Mouse (Mus musculus): Measurements from ENCODE around the gene A630001G21Rik.

A630001G21Rik gene

DNA sequence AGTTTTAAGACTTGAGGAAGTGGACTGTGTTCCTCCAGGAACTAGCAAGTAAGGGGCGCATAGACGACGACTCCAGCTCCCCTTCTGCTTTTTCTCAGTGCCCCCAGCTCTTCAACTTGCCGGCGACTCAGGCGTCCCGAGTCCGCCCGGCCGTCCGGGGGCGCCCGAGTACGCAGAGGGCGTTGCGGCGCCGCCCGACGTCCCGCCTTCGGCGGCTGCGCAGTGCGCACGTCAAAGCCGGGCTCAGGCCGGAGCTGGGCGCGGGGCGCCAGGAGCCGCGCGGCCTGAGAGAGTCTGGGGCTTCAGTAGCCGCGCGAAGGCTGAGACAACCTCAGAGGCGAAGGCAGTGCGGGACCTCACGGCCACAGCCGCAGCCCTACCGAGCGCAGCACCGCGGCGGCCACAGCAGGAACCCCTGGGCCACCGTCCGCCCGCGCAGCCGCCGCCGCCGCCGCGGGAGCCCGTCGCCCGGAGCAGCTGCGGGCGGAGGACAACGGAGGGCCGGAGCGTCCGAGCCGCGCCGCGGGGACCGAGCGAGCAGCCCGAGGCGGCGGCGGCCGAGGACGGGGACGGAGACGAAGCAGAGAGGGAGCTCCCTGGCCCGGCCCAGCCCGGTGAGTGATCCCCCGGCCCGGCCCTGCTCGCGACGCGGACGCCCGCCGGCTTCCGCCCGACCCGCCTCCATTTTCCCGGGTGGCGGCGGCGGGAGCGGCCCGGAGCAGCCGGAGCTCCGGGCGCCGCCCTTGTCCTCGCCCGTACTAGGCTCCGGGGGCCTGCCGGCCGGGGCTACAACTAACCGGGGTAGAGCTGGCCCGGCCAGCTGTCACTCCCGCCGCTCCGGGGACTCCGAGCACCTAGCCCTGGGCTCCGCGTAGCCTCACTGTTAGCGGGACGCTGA lies 15.0 kb upstream of the A630001G21Rik start, which contains the start of gene Cab39:
Gene Cab39 (plus strand): TSS at position 234 of the 898 bp plus-strand sequence.
- peak; percentile 94 for DNase-seq (ENCODE audit: low read depth, low spot score)
- no peaks in the 10 kb centered on the region for H3K36me3 ChIP-seq (ENCODE audit: control insufficient read depth, insufficient read depth, low read length, poor library complexity, severe bottlenecking)
- no peaks in the 10 kb centered on the region for H3K27me3 ChIP-seq (ENCODE audit: control insufficient read depth, insufficient read depth, low read length, poor library complexity, severe bottlenecking)

- no peaks in the 10 kb centered on the region for H3K36me3 ChIP-seq (ENCODE audit: control insufficient read depth, insufficient read depth, low read length, poor library complexity, severe bottlenecking)
- DNase-seq (ENCODE audit: low read depth, low spot score): no peak
- no peaks in the 10 kb centered on the region for H3K27me3 ChIP-seq (ENCODE audit: control insufficient read depth, insufficient read depth, low read length, poor library complexity, severe bottlenecking)
Measured at GRCm38 (mm10) chr1:85791476-85791875, 13.0 kb upstream of the A630001G21Rik start.

GRCm38 (mm10) chr1:85790565-85790964 lies 12.1 kb upstream of the A630001G21Rik start:
- Histone ChIP-seq H3K36me3 (ENCODE audit: control insufficient read depth, insufficient read depth, low read length, poor library complexity, severe bottlenecking) (no peaks in the 10 kb centered on the region), H3K27me3 (ENCODE audit: control insufficient read depth, insufficient read depth, low read length, poor library complexity, severe bottlenecking) (no peaks in the 10 kb centered on the region)
- DNase-seq (ENCODE audit: low read depth, low spot score): no peak

GRCm38 (mm10) chr1:85779428-85780180 lies 1.2 kb upstream of the A630001G21Rik start:
- DNase-seq (ENCODE audit: low read depth, low spot score): peak; percentile 27
- no peaks in the 10 kb centered on the region for H3K27me3 ChIP-seq (ENCODE audit: control insufficient read depth, insufficient read depth, low read length, poor library complexity, severe bottlenecking)
- H3K36me3 ChIP-seq (ENCODE audit: control insufficient read depth, insufficient read depth, low read length, poor library complexity, severe bottlenecking): no peaks in the 10 kb centered on the region

- no peak for DNase-seq (ENCODE audit: low read depth, low spot score)
- Histone ChIP-seq H3K27me3 (ENCODE audit: control insufficient read depth, insufficient read depth, low read length, poor library complexity, severe bottlenecking) (no peaks in the 10 kb centered on the region), H3K36me3 (ENCODE audit: control insufficient read depth, insufficient read depth, low read length, poor library complexity, severe bottlenecking) (no peaks in the 10 kb centered on the region)
Measured at GRCm38 (mm10) chr1:85779012-85779411, 569 bp upstream of the A630001G21Rik start.

- DNase-seq (ENCODE audit: low read depth, low spot score): no peak
Measured at GRCm38 (mm10) chr1:85776154-85776553, 2.3 kb downstream of the A630001G21Rik start.

GRCm38 (mm10) chr1:85775136-85775535 lies 3.3 kb downstream of the A630001G21Rik start:
- no peak for DNase-seq (ENCODE audit: low read depth, low spot score)
- no peaks in the 10 kb centered on the region for H3K36me3 ChIP-seq (ENCODE audit: control insufficient read depth, insufficient read depth, low read length, poor library complexity, severe bottlenecking)
- no peaks in the 10 kb centered on the region for H3K27me3 ChIP-seq (ENCODE audit: control insufficient read depth, insufficient read depth, low read length, poor library complexity, severe bottlenecking)

More at GRCm38 (mm10) chr1:85776154-85776553, 2.3 kb downstream of the A630001G21Rik start:
- Histone ChIP-seq H3K36me3 (ENCODE audit: control insufficient read depth, insufficient read depth, low read length, poor library complexity, severe bottlenecking) (no peaks in the 10 kb centered on the region), H3K27me3 (ENCODE audit: control insufficient read depth, insufficient read depth, low read length, poor library complexity, severe bottlenecking) (no peaks in the 10 kb centered on the region)

GRCm38 (mm10) chr1:85771976-85772375 lies 6.5 kb downstream of the A630001G21Rik start:
- Histone ChIP-seq H3K27me3 (ENCODE audit: control insufficient read depth, insufficient read depth, low read length, poor library complexity, severe bottlenecking) (no peaks in the 10 kb centered on the region), H3K36me3 (ENCODE audit: control insufficient read depth, insufficient read depth, low read length, poor library complexity, severe bottlenecking) (no peaks in the 10 kb centered on the region)
- DNase-seq (ENCODE audit: low read depth, low spot score): no peak

- no peak for DNase-seq (ENCODE audit: low read depth, low spot score)
- Histone ChIP-seq H3K27me3 (ENCODE audit: control insufficient read depth, insufficient read depth, low read length, poor library complexity, severe bottlenecking) (no peaks in the 10 kb centered on the region), H3K36me3 (ENCODE audit: control insufficient read depth, insufficient read depth, low read length, poor library complexity, severe bottlenecking) (no peaks in the 10 kb centered on the region)
Measured at GRCm38 (mm10) chr1:85767754-85768153, 10.7 kb downstream of the A630001G21Rik start.

DNA sequence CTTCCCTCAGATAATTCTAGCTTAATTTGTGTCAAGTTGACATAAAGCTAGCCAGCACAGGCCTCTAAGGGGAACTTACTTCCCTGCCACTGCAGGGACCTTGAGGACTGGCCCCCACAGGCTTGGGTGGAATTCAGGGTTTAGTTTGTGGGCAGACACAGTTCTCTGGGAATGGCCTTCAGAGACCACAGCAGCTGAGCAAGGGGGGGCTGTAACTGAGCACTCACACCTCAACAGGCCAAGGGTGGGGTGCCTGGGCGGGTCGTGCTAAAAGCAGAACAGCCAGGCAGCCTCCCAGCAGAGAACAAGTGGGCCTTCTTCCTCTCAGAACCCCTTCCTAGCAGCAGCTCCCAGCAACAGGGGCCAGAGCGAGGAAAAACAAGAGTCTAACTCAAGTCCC lies 12.3 kb downstream of the A630001G21Rik start:
- Histone ChIP-seq H3K27me3 (ENCODE audit: control insufficient read depth, insufficient read depth, low read length, poor library complexity, severe bottlenecking) (no peaks in the 10 kb centered on the region), H3K36me3 (ENCODE audit: control insufficient read depth, insufficient read depth, low read length, poor library complexity, severe bottlenecking) (no peaks in the 10 kb centered on the region)
- DNase-seq (ENCODE audit: low read depth, low spot score): no peak

DNA sequence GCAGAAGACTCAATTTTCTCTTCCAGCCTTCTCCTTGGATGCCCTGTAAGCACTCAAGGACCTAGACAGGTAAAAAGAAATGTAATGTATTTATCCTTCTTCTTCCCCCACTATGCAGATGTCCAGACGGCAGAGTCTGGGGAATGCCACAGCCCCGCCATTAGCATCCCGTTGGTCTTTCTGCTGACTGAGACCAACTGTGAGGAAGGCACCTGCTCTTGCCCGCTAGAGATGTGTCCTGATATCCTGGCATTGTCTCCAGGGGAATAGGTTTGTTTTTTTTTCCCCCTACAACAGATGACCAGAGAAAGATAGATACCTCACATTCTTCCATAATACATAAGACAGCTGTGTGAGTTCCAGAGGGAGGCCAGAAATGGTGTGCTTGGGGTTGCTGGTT lies 14.2 kb downstream of the A630001G21Rik start:
- Histone ChIP-seq H3K36me3 (ENCODE audit: control insufficient read depth, insufficient read depth, low read length, poor library complexity, severe bottlenecking) (no peaks in the 10 kb centered on the region), H3K27me3 (ENCODE audit: control insufficient read depth, insufficient read depth, low read length, poor library complexity, severe bottlenecking) (no peaks in the 10 kb centered on the region)
- no peak for DNase-seq (ENCODE audit: low read depth, low spot score)

DNA sequence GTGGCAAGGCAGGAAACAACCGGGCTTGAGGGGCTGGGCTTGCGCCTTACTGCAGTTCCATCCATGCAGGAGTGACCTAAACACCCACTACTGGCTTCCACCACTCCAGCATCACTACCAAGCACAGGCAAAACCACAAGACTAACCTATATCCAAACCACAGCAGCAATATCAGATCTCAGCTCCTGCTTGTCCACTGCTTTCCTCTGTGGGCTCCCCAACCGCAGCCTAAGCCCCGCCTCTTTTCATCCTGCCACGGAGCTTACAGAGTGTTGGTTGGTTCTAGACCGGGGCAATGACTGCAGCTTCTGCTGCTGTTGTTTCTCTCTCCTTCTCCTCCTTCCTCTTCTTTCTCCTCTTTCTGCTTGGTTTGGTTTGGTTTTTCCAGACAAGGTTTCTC lies 15.1 kb downstream of the A630001G21Rik start:
- DNase-seq (ENCODE audit: low read depth, low spot score): no peak
- H3K36me3 ChIP-seq (ENCODE audit: control insufficient read depth, insufficient read depth, low read length, poor library complexity, severe bottlenecking): no peaks in the 10 kb centered on the region

DNA sequence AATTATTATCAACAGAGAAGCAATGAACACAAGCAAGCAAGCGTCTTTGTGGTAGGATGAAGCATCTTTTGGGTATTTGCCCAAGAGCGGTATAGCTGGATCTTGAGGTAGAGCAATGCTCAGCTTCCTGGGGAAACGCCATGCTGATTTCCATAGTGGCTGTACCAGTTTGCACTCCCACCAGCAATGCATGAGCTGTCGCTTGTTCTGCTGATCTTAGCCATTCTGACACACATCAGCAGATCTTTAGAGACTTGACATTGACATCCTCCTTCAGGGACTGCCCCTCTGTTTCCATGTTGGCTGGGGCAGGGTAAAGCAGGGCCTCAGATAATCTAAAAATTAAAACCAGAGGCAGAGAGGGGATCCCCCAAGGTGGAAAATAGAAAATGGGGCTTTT lies 16.8 kb downstream of the A630001G21Rik start:
- peak; percentile 62 for DNase-seq (ENCODE audit: low read depth, low spot score)
- Histone ChIP-seq H3K27me3 (ENCODE audit: control insufficient read depth, insufficient read depth, low read length, poor library complexity, severe bottlenecking) (no peaks in the 10 kb centered on the region), H3K36me3 (ENCODE audit: control insufficient read depth, insufficient read depth, low read length, poor library complexity, severe bottlenecking) (no peaks in the 10 kb centered on the region)

More for the DNA sequence above, 15.1 kb downstream of the A630001G21Rik start:
- no peaks in the 10 kb centered on the region for H3K27me3 ChIP-seq (ENCODE audit: control insufficient read depth, insufficient read depth, low read length, poor library complexity, severe bottlenecking)

DNA sequence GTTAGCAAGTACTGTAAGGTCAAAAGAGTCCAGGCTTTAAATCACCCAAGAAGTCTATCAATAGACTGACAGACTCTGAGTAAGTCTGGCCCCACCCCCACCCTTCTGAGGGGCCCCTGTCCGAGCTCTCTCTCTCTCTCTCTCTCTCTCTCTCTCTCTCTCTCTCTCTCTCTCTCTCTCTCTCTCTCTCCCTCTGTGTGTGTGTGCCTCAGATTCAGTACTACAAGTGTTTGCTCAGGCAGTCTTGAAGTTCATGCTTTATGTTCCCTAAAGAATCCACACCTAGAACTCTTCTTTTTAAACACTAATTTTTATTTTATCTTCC lies 19.5 kb downstream of the A630001G21Rik start:
- no peak for DNase-seq (ENCODE audit: low read depth, low spot score)
- Histone ChIP-seq H3K27me3 (ENCODE audit: control insufficient read depth, insufficient read depth, low read length, poor library complexity, severe bottlenecking) (no peaks in the 10 kb centered on the region), H3K36me3 (ENCODE audit: control insufficient read depth, insufficient read depth, low read length, poor library complexity, severe bottlenecking) (no peaks in the 10 kb centered on the region)
